Mouse (Mus musculus) spleen, adult 18-20 months (tissue): ENCODE results near the gene Tbc1d14.

Experiments used
- DNase-seq, 2 experiments: peaks; one replicate each; pipeline ENCODE4 v3.0.0; 2022; ENCODE audit warnings: mixed read lengths in 2 of 2

The Tbc1d14 gene

GRCm38 (mm10) chr5:36593176-36593575 lies at the start of gene Tbc1d14:
Gene Tbc1d14, minus strand, starts transcription at chr5:36593276.
- no peak for DNase-seq

DNA sequence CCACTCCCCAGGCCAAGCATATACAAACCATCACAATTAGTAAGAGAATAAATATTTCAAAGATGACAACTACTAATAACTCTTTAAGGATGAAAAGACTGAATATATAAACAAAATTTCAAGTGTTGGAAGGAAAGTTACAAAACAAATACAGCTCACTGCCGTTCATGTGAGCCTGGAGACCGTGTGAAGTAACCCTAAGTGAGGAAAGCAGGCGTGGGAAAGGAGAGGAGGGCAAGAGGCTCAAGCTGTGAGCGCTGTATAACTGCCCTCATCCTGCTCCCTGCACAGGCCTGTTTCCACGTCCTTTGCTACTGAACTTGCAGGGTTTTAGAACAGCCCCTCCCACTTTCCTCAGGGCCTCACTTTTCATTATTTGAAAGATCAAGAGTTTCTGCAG lies 32.5 kb upstream of the Tbc1d14 start:
- no peak for DNase-seq

GRCm38 (mm10) chr5:36623670-36624069 lies 30.6 kb upstream of the Tbc1d14 start:
- no peak for DNase-seq

DNA sequence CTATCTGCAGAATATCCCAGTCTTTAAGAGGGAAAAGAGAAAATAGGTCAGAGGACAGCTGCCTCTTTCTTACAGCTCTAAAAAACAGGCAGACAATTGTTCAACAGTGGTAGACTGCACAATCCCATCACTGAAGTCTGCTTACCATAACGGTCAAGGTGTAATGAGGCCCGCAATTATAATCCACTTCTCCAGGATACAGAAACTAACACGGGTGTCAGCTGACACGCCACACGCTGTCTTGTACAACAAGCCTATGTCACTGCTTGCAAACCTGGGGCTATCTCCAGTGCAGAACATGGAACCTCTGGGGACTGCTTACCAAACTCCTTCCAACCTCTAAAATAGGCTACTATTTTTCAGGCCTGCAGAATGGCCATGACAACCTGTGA lies 28.0 kb upstream of the Tbc1d14 start:
- DNase-seq, result no peak

DNA sequence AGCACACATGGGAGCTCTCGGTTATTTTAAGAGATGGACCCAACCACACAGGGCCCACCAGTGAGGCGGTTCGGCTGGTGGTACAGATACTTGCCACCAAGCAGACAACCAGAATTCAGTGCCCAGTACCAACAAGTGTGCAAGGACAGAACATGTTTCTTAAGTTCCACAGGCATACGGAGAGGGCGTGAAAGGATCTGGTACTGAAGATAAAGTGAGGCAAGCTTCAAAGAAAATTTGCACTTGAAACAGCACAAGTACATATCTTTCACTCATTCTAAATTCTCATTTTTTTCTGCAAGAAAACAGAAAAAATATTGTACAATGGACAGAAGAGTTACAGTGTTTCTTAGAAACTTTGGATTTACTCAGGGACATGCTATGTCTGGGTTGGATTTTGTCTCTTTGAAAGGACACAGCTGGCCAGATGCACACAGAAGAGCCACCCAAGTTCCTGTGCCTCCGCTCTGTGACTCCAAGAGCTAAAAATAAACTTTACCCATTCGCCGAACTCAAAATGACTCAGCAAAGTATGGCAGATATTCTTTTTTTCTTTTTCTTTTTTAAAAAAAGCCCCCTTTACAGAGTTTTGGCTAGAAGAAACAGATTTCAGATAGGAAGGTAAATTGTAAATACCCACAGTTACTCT lies 27.5 kb upstream of the Tbc1d14 start:
- DNase-seq, result no peak

- DNase-seq, result no peak
These were observed 25.8 kb upstream of the Tbc1d14 start for GRCm38 (mm10) chr5:36618890-36619289.

GRCm38 (mm10) chr5:36618356-36618755 lies 25.3 kb upstream of the Tbc1d14 start:
- DNase-seq, result no peak

- DNase-seq, result no peak
These were observed 21.0 kb upstream of the Tbc1d14 start for GRCm38 (mm10) chr5:36614124-36614523.

- no peak for DNase-seq
These were observed 15.9 kb upstream of the Tbc1d14 start for GRCm38 (mm10) chr5:36608939-36609499.

GRCm38 (mm10) chr5:36603031-36603430 lies 10.0 kb upstream of the Tbc1d14 start:
- DNase-seq, result peak; percentile 17 to 64

DNA sequence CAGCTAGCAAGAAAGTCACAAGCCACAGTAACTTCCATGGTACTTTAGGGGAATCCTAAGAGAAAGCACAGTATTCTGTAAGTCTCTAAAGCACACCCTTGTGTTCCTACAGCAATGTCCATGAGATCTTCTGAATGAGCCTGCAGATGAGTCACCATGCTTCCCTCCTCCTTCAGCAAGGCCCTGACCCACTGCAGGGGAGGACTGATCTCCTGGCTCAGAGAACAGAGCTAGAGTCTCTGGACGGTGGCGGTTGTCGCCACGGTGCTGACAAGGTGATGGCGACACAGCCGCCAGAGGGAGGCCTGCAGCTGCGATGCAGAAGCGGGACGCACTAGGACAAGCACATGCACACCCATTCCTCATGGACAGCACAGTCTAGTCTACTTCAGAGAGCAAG lies 9.0 kb upstream of the Tbc1d14 start:
- DNase-seq, result no peak

GRCm38 (mm10) chr5:36601492-36601891 lies 8.4 kb upstream of the Tbc1d14 start:
- no peak for DNase-seq

DNA sequence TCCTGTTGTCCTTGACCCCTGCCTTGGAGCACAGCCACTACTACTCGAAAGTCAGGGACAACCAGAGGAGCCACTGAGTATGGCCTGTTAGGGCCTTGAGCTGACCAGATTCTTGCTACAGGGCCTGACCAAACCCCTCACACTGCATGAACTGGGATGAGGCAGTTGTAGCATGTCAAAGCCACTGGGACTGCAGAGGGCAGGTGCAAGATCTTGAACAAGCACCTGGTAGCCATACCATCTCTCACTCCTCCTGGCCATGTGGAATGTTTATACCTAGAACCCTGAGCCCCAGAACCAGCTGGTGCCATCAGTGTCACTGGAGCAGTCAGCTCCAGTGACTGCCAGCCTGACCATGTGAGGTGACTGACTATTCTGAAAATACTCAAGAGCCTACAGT lies 5.8 kb upstream of the Tbc1d14 start:
- no peak for DNase-seq

DNA sequence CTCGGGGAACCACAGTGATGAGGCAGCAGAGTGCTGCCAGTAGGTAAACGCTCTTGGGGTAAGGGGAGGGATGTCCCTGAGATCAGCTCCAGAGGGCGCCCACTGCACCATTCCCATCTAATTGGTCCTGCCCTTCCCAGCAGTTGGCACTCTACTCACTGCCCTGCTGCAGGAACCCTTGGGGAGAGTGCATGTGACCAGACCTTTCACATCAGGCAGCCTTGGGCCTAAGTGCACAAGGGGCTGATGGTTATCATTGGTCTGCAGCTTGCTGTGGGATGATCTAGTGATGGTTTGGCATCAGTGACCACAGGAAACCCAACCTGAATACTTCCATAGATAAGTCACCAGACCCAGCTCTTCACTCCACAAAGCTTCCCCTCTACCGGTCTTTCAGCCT lies 4.6 kb upstream of the Tbc1d14 start:
- no peak for DNase-seq

DNA sequence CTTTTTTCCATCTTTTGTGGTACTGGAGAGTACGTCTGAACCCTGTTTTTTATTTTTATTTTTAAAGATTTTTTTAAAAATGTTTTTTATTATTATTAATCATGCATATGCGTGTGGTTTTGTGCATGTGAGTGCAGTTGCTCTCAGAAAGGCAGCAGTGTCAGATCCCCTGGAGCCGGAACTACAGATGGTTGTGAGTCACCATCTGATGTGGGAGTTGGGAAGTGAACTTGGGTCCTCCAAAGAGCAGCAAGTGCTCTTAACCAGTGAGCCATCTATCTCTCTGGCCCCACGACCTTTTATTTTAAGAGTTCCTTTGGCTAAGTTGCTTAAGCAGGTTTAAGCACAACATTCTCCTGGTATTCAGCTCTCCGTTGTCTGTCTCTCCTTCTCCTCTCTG lies 3.1 kb upstream of the Tbc1d14 start:
- no peak for DNase-seq

- DNase-seq, result no peak
These were observed 2.0 kb upstream of the Tbc1d14 start for GRCm38 (mm10) chr5:36595115-36595514.

DNA sequence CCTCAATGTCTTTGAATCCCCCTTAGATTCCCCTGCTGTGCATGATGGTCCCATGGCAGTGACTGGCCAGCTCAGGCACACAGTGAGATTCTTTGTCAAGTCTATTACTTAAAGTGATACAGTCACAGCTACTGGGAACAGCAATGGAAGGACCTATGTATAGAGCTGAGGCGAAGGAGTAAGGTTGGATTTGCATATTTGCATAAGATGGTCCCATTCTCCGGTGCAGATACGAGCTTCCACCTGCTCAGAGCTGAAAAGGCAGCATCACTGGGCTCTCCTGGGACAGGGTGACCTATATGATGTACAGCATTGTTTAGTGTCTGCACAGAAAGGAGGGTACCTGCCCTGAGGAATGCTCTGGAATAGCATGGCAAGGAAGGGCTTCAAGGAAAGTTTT lies 1.3 kb upstream of the Tbc1d14 start:
- DNase-seq, result no peak

GRCm38 (mm10) chr5:36590499-36590920 lies 2.6 kb downstream of the Tbc1d14 start:
- no peak for DNase-seq

DNA sequence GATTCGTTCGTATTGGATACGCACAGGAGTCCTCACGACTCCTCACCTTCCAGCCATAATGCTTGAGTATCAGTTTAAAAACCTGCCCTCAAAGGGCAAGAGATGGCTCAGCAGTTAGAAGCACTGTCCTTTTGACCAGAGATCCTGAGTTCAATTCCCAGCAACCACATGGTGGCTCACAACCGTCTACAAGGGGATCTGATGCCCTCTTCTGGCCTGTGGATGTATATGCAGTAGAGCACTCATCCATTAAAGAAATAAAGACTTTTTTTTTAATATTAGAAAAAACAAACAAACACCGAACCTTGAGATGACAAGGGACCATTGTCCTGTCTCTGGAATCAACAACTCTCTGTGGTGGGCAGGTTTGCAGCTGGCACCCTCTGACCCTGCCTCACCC lies 8.8 kb downstream of the Tbc1d14 start:
- DNase-seq, result no peak

GRCm38 (mm10) chr5:36581924-36582642 lies 11.0 kb downstream of the Tbc1d14 start:
- peak; percentile 100 for DNase-seq

DNA sequence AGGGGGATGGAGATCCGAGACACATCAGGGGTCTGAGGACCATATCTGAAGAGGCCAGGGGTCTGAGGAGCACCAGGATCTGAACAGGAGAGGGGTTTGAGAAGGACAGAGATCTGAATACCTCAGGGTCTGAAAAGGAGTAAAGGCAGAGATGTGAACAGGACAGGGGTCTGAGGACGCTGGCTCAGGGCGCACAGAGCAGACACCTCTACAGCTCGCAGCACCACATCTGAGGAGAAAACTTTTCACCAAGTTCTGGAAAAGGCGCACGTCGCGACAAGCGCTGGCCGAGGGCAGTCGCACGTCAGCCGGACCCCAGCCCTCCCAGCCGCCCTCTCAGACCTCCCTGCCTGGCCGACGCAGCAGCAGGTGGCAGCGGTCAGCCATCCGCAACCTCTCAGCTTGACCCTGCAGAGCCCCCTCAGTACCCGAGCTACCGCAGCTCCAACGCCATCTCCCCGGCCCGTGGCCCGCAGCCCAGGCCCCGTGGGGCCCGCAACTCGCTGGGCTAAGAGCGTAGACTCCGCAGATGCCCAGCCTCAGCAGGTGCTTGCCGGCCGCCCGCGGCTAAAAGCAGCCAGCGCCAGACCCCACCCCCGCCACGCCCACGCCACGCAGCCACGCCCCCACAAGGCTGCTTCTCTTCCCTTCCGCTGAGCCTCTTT lies 11.7 kb downstream of the Tbc1d14 start:
- no peak for DNase-seq

- DNase-seq, result no peak
These were observed 13.1 kb downstream of the Tbc1d14 start for GRCm38 (mm10) chr5:36579967-36580366.

GRCm38 (mm10) chr5:36578982-36579381 lies 14.1 kb downstream of the Tbc1d14 start:
- no peak for DNase-seq

DNA sequence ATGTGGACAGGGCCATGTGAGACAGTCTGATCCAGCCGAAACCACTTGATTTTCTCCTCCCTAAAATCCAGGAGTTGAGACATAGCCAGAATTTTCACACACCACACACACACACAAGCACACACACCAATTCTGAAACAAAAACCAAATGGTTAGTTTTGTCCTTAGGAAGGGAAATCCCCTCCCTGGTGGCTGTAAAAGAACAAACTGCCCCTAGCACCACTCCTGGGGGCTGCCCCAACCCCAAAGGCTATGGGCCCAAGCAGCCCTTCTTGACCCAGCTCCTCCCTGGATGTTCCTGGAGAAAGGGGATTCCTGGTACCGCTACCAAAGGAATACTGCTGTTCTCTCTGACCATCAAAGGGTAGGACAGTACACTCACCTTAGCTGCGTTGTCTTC lies 16.6 kb downstream of the Tbc1d14 start:
- no peak for DNase-seq
